Comparison of ENCODE assay signal across 17 mouse cellular contexts in the genomic region with DNA sequence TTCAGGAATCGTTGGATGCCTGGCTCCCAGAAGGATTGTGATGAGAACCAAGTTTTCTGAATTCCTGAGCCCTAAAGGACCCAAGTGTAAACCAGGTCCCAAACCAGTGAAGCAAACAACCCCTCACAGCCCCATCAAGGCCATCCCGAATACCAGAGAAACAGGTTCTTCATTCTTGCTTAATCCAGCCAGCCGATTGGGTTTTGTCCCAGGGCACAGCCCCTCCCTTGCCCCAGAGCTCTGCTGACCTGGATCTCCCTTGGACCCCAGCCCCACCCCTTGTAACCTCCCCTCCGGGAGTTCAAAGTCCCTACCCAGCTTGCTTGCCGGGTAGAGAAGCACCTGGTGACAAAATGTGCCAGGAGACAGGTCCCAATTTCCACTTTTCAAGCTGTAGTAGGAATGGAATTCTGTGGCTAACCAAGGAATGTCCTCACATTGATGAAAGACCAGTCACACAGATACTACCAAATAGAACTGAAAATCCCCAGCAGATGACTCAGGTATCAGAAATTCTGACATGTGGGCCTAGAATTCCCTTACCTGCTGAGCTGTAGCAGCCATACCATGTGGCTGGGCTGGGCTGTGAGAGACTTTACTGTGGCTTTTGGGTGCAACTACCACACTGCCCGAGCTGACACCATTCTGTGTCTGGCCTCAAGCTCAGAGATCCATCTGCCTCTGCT. TPM values are rescaled to one million over a fixed set of nuclear protein-coding genes. Genes with fewer than 3 reads are reported as not detected.
A peak's percentile ranks its signal among the peaks of the same experiment; 100 is the strongest.
DNase-seq lines count a peak whose midpoint lies in the region; ATAC-seq lines count a peak whose summit lies in the region.
"Had no signal": no experiment of that assay in that cellular context is flagged by ENCODE, and none has a peak within 500 bp of the region (broad histone marks: within the 10 kb centered on the region; RNA-seq: fewer than 3 reads in every experiment).

No protein-coding gene starts in this region.

- H3K4me3 ChIP-seq in limb, embryonic 15.5 days = no peak overlapping the region
- no peak overlapping the region for H3K4me3 ChIP-seq in limb, embryonic 10.5 days
- H3K4me3 ChIP-seq in embryonic facial prominence, embryonic 15.5 days (replicated peaks) = no peak overlapping the region
- H3K4me3 ChIP-seq in kidney, embryonic 16.5 days (ENCODE audit: low read length) = no peak overlapping the region
- H3K4me3 ChIP-seq in stomach, embryonic 14.5 days (ENCODE audit: low read depth, low read length) = no peak overlapping the region
- H3K4me3 ChIP-seq: midbrain, embryonic 10.5 days; neural tube, embryonic 15.5 days had no signal

- WGBS in limb, embryonic 15.5 days = 41% methylated on average over 6 of the region's 6 CpGs
- WGBS in limb, embryonic 10.5 days = 42% methylated on average over 6 of the region's 6 CpGs
- WGBS in embryonic facial prominence, embryonic 15.5 days = 31% methylated on average over 6 of the region's 6 CpGs
- WGBS in kidney, embryonic 16.5 days = 43% methylated on average over 6 of the region's 6 CpGs
- WGBS in stomach, embryonic 14.5 days = 42% methylated on average over 6 of the region's 6 CpGs

- H3K27me3 ChIP-seq in limb, embryonic 15.5 days = no peaks in the 10 kb centered on the region
- H3K27me3 ChIP-seq in limb, embryonic 10.5 days (ENCODE audit: low read depth, poor library complexity, severe bottlenecking) = no peaks in the 10 kb centered on the region
- no peaks in the 10 kb centered on the region for H3K27me3 ChIP-seq in embryonic facial prominence, embryonic 15.5 days
- no peaks in the 10 kb centered on the region for H3K27me3 ChIP-seq in kidney, embryonic 16.5 days (ENCODE audit: insufficient read depth, low read length)
- H3K27me3 ChIP-seq in stomach, embryonic 14.5 days (ENCODE audit: control insufficient read depth, insufficient read depth, low read length) = no peaks in the 10 kb centered on the region
- H3K27me3 ChIP-seq: neural tube, embryonic 15.5 days had no signal

- no peaks in the 10 kb centered on the region for H3K36me3 ChIP-seq in limb, embryonic 15.5 days
- H3K36me3 ChIP-seq in limb, embryonic 10.5 days = no peaks in the 10 kb centered on the region
- H3K36me3 ChIP-seq in embryonic facial prominence, embryonic 15.5 days = no peaks in the 10 kb centered on the region
- H3K36me3 ChIP-seq in kidney, embryonic 16.5 days (ENCODE audit: insufficient read depth, low read length) = no peaks in the 10 kb centered on the region
- H3K36me3 ChIP-seq in stomach, embryonic 14.5 days (ENCODE audit: control insufficient read depth, insufficient read depth, low read length) = no peaks in the 10 kb centered on the region
- H3K36me3 ChIP-seq: midbrain, embryonic 10.5 days; neural tube, embryonic 15.5 days had no signal

- 0 out of 2 replicates have a peak, but pooled peaks cover 5% of the 10 kb centered on the region for H3K4me1 ChIP-seq in limb, embryonic 15.5 days
- peaks cover 12% of the 10 kb centered on the region for H3K4me1 ChIP-seq in limb, embryonic 10.5 days
- H3K4me1 ChIP-seq in embryonic facial prominence, embryonic 15.5 days = peaks cover 10% of the 10 kb centered on the region; the same call in 1 of the 2 replicates
- peaks cover 4% of the 10 kb centered on the region; the same call in 1 of the 2 replicates for H3K4me1 ChIP-seq in kidney, embryonic 16.5 days (ENCODE audit: insufficient read depth, low read length)
- H3K4me1 ChIP-seq in stomach, embryonic 14.5 days (ENCODE audit: control insufficient read depth, insufficient read depth, low read length) = 0 out of 2 replicates have a peak, but pooled peaks cover 3% of the 10 kb centered on the region
- H3K4me1 ChIP-seq: neural tube, embryonic 15.5 days had no signal

- no peak for ATAC-seq in limb, embryonic 15.5 days (ENCODE audit: insufficient number of reproducible peaks, low FRiP score, low TSS enrichment, low read depth)
- no peak for ATAC-seq in embryonic facial prominence, embryonic 15.5 days (ENCODE audit: insufficient number of reproducible peaks, low FRiP score, low TSS enrichment, low read depth)
- peak; percentile 52; the same call in 1 of the 2 replicates for ATAC-seq in kidney, embryonic 16.5 days (ENCODE audit: low FRiP score, low TSS enrichment)
- ATAC-seq in stomach, embryonic 14.5 days (ENCODE audit: insufficient number of reproducible peaks, insufficient read depth, low FRiP score, low read depth) = peak; percentile 77

- no peak overlapping the region for H3K4me2 ChIP-seq in limb, embryonic 15.5 days
- H3K4me2 ChIP-seq in embryonic facial prominence, embryonic 15.5 days (replicated peaks) = no peak overlapping the region
- H3K4me2 ChIP-seq in kidney, embryonic 16.5 days (replicated peaks; ENCODE audit: low read depth, low read length) = no peak overlapping the region
- peak overlapping the region; percentile 36; the same call in 1 of the 2 replicates for H3K4me2 ChIP-seq in stomach, embryonic 14.5 days (replicated peaks; ENCODE audit: low read depth, low read length)
- H3K4me2 ChIP-seq: neural tube, embryonic 15.5 days had no signal

- peak overlapping the region; percentile 17; the same call in 1 of the 2 replicates for H3K27ac ChIP-seq in limb, embryonic 15.5 days
- no peak overlapping the region for H3K27ac ChIP-seq in limb, embryonic 10.5 days
- H3K27ac ChIP-seq in embryonic facial prominence, embryonic 15.5 days (replicated peaks) = peak overlapping the region; percentile 40; the same call in 1 of the 2 replicates
- no peak overlapping the region for H3K27ac ChIP-seq in kidney, embryonic 16.5 days (ENCODE audit: low read length)
- peak overlapping the region; percentile 95 for H3K27ac ChIP-seq in stomach, embryonic 14.5 days (ENCODE audit: low read length)
- H3K27ac ChIP-seq: midbrain, embryonic 10.5 days; neural tube, embryonic 15.5 days had no signal

- DNase-seq in limb, embryonic 10.5 days (ENCODE audit: low spot score) = no peak
- no peak for DNase-seq in left cerebral cortex, adult 11 months (ENCODE audit: low spot score)
- no peak for DNase-seq in thymus, postnatal 0 days (ENCODE audit: low spot score)
- DNase-seq in layer of hippocampus, postnatal 10 days (ENCODE audit: low spot score in 2 of 2) = no peak
- DNase-seq: adrenal gland, postnatal 25 days; cerebellum, adult 2 months; gastrocnemius, postnatal 14 days; right cerebral cortex, postnatal 4 days; thymus, postnatal 14 days had no signal

- no peaks in the 10 kb centered on the region for H3K9me3 ChIP-seq in limb, embryonic 15.5 days
- H3K9me3 ChIP-seq in limb, embryonic 10.5 days (replicated peaks) = no peaks in the 10 kb centered on the region
- H3K9me3 ChIP-seq in embryonic facial prominence, embryonic 15.5 days (replicated peaks) = no peaks in the 10 kb centered on the region
- no peaks in the 10 kb centered on the region for H3K9me3 ChIP-seq in kidney, embryonic 16.5 days (ENCODE audit: low read length)
- H3K9me3 ChIP-seq in stomach, embryonic 14.5 days (ENCODE audit: control insufficient read depth, low read depth, low read length) = no peaks in the 10 kb centered on the region
- H3K9me3 ChIP-seq: midbrain, embryonic 10.5 days; neural tube, embryonic 15.5 days had no signal

- no peak overlapping the region for H3K9ac ChIP-seq in limb, embryonic 15.5 days
- H3K9ac ChIP-seq in embryonic facial prominence, embryonic 15.5 days = no peak overlapping the region
- no peak overlapping the region for H3K9ac ChIP-seq in kidney, embryonic 16.5 days (replicated peaks; ENCODE audit: low read length)
- H3K9ac ChIP-seq in stomach, embryonic 14.5 days (replicated peaks; ENCODE audit: low read depth, low read length) = no peak overlapping the region
- H3K9ac ChIP-seq: neural tube, embryonic 15.5 days had no signal

RNA-seq across cellular contexts. Expression of a gene that starts 11.4 kb away (rescaled TPM):
- 145 and 158 TPM in 2 replicates for polyA plus RNA-seq in limb, embryonic 15.5 days (2015; fragmentation: Nextera tagmentation; extraction: Ambion mirVana)
- 64.0 and 73.7 TPM in 2 replicates for polyA plus RNA-seq in limb, embryonic 10.5 days (2016; fragmentation: Nextera tagmentation; extraction: Ambion mirVana)
- 135 and 136 TPM in 2 replicates for polyA plus RNA-seq in embryonic facial prominence, embryonic 15.5 days (2015; fragmentation: Nextera tagmentation; extraction: Ambion mirVana)
- polyA plus RNA-seq in kidney, embryonic 16.5 days (2015; fragmentation: Nextera tagmentation; extraction: Ambion mirVana) = 194 and 206 TPM in 2 replicates
- 198 and 200 TPM in 2 replicates for polyA plus RNA-seq in stomach, embryonic 14.5 days (2014; fragmentation: Nextera tagmentation; extraction: Ambion mirVana)
- 79.8 and 85.6 TPM in 2 replicates for polyA plus RNA-seq in thymus, postnatal 0 days (2015; fragmentation: Nextera tagmentation; extraction: Ambion mirVana)
- total RNA-seq in layer of hippocampus, postnatal 10 days (2021) = 10 to 100 TPM; 71.6 to 82.0 TPM

RNA-seq across cellular contexts. Expression of a gene that starts 35.8 kb away (rescaled TPM):
- 343 and 347 TPM in 2 replicates for polyA plus RNA-seq in limb, embryonic 15.5 days (2015; fragmentation: Nextera tagmentation; extraction: Ambion mirVana)
- 400 and 420 TPM in 2 replicates for polyA plus RNA-seq in limb, embryonic 10.5 days (2016; fragmentation: Nextera tagmentation; extraction: Ambion mirVana)
- 323 and 339 TPM in 2 replicates for polyA plus RNA-seq in embryonic facial prominence, embryonic 15.5 days (2015; fragmentation: Nextera tagmentation; extraction: Ambion mirVana)
- polyA plus RNA-seq in kidney, embryonic 16.5 days (2015; fragmentation: Nextera tagmentation; extraction: Ambion mirVana) = 365 and 369 TPM in 2 replicates
- polyA plus RNA-seq in stomach, embryonic 14.5 days (2014; fragmentation: Nextera tagmentation; extraction: Ambion mirVana) = 324 and 346 TPM in 2 replicates
- 251 and 259 TPM in 2 replicates for polyA plus RNA-seq in thymus, postnatal 0 days (2015; fragmentation: Nextera tagmentation; extraction: Ambion mirVana)
- total RNA-seq in layer of hippocampus, postnatal 10 days (2021) = 100 to 1,000 TPM; 129 to 156 TPM

RNA-seq across cellular contexts. Expression of a gene that starts 35.9 kb away (rescaled TPM):
- polyA plus RNA-seq in limb, embryonic 15.5 days (2015; fragmentation: Nextera tagmentation; extraction: Ambion mirVana) = 1.3 and 1.8 TPM in 2 replicates
- 1.6 and 1.7 TPM in 2 replicates for polyA plus RNA-seq in limb, embryonic 10.5 days (2016; fragmentation: Nextera tagmentation; extraction: Ambion mirVana)
- polyA plus RNA-seq in embryonic facial prominence, embryonic 15.5 days (2015; fragmentation: Nextera tagmentation; extraction: Ambion mirVana) = 3.1 TPM in 1 of 2 replicates, not detected in the other
- polyA plus RNA-seq in kidney, embryonic 16.5 days (2015; fragmentation: Nextera tagmentation; extraction: Ambion mirVana) = 2.2 TPM in 1 of 2 replicates, not detected in the other
- polyA plus RNA-seq in stomach, embryonic 14.5 days (2014; fragmentation: Nextera tagmentation; extraction: Ambion mirVana) = 6.5 TPM in 1 of 2 replicates, not detected in the other
- 9.2 and 23.4 TPM in 2 replicates for polyA plus RNA-seq in thymus, postnatal 0 days (2015; fragmentation: Nextera tagmentation; extraction: Ambion mirVana)
- total RNA-seq in layer of hippocampus, postnatal 10 days (2021) = 10 to 100 TPM; 17.9 to 34.8 TPM
- polyA plus RNA-seq: large intestine, adult 2 months; limb, embryonic 11.5 days had no signal

RNA-seq across cellular contexts. Expression of a gene that starts 40.1 kb away (rescaled TPM):
- polyA plus RNA-seq in limb, embryonic 15.5 days (2015; fragmentation: Nextera tagmentation; extraction: Ambion mirVana) = 3.5 TPM in 2 replicates
- 0.75 and 0.85 TPM in 2 replicates for polyA plus RNA-seq in limb, embryonic 10.5 days (2016; fragmentation: Nextera tagmentation; extraction: Ambion mirVana)
- polyA plus RNA-seq in embryonic facial prominence, embryonic 15.5 days (2015; fragmentation: Nextera tagmentation; extraction: Ambion mirVana) = 2.8 and 3.3 TPM in 2 replicates
- 1.6 and 1.7 TPM in 2 replicates for polyA plus RNA-seq in kidney, embryonic 16.5 days (2015; fragmentation: Nextera tagmentation; extraction: Ambion mirVana)
- polyA plus RNA-seq in stomach, embryonic 14.5 days (2014; fragmentation: Nextera tagmentation; extraction: Ambion mirVana) = 2.7 and 3.1 TPM in 2 replicates
- polyA plus RNA-seq in thymus, postnatal 0 days (2015; fragmentation: Nextera tagmentation; extraction: Ambion mirVana) = 121 and 126 TPM in 2 replicates
- 1 to 10 TPM; 3.5 to 3.8 TPM for total RNA-seq in layer of hippocampus, postnatal 10 days (2021)

RNA-seq across cellular contexts. Expression of a gene that starts 52.0 kb away (rescaled TPM):
- polyA plus RNA-seq in limb, embryonic 15.5 days (2015; fragmentation: Nextera tagmentation; extraction: Ambion mirVana) = 99.8 and 127 TPM in 2 replicates
- polyA plus RNA-seq in limb, embryonic 10.5 days (2016; fragmentation: Nextera tagmentation; extraction: Ambion mirVana) = 98.4 and 104 TPM in 2 replicates
- polyA plus RNA-seq in embryonic facial prominence, embryonic 15.5 days (2015; fragmentation: Nextera tagmentation; extraction: Ambion mirVana) = 92.2 and 102 TPM in 2 replicates
- polyA plus RNA-seq in kidney, embryonic 16.5 days (2015; fragmentation: Nextera tagmentation; extraction: Ambion mirVana) = 78.8 and 90.2 TPM in 2 replicates
- 41.5 and 44.3 TPM in 2 replicates for polyA plus RNA-seq in stomach, embryonic 14.5 days (2014; fragmentation: Nextera tagmentation; extraction: Ambion mirVana)
- polyA plus RNA-seq in thymus, postnatal 0 days (2015; fragmentation: Nextera tagmentation; extraction: Ambion mirVana) = 67.9 and 69.8 TPM in 2 replicates
- 10 to 100 TPM; 46.6 to 54.3 TPM for total RNA-seq in layer of hippocampus, postnatal 10 days (2021)

Comparison
In these comparisons a context has a peak if more than half of its experiments do, and no peak if none do; other contexts are left out.
1. H3K27ac ChIP-seq: peak in limb, embryonic 15.5 days (single experiment), embryonic facial prominence, embryonic 15.5 days (single experiment) and stomach, embryonic 14.5 days (single experiment); none in limb, embryonic 10.5 days (single experiment) and kidney, embryonic 16.5 days (single experiment).
2. ATAC-seq: peak in kidney, embryonic 16.5 days (single experiment) and stomach, embryonic 14.5 days (single experiment); none in limb, embryonic 15.5 days (single experiment) and embryonic facial prominence, embryonic 15.5 days (single experiment).